Mouse (Mus musculus) gastrocnemius, adult 2 months (tissue): Measurements from ENCODE around the gene Cyp2u1. TPM values are rescaled to one million over a fixed set of nuclear protein-coding genes. Genes with fewer than 3 reads are reported as not detected.

Experiments
- DNase-seq: peaks from one replicate; pipeline ENCODE4 v3.0.0; 2022
- H3K27ac ChIP-seq: fragments of 200-600 bp; 2 replicates; pipeline ENCODE4 v1.8.1; 2022; ENCODE audit warnings: mild to moderate bottlenecking
- H3K4me3 ChIP-seq: fragments of 200-600 bp; 2 replicates; pipeline ENCODE4 v1.8.1; 2022; ENCODE audit warnings: mild to moderate bottlenecking, moderate library complexity
- CTCF ChIP-seq: fragments of 200-600 bp; IDR thresholded peaks from 2 replicates; pipeline ENCODE4 v1.8.1; 2022; ENCODE audit warnings: antibody characterized with exemption, mild to moderate bottlenecking, moderate library complexity
- intact Hi-C: fragments of 180-260 bp; cut with DNase I; formaldehyde crosslinking; loops from one replicate; pipeline ENCODE4 v1.15.1; 2025
- total RNA-seq, 2 experiments: library from RNA; stranded (reverse); gene quantifications; 2 replicates each; pipeline ENCODE4 v1.2.3; 2021

The Cyp2u1 gene
- total RNA-seq, 2 experiments from 2014 or later: 11.3 to 18.8 TPM

DNA sequence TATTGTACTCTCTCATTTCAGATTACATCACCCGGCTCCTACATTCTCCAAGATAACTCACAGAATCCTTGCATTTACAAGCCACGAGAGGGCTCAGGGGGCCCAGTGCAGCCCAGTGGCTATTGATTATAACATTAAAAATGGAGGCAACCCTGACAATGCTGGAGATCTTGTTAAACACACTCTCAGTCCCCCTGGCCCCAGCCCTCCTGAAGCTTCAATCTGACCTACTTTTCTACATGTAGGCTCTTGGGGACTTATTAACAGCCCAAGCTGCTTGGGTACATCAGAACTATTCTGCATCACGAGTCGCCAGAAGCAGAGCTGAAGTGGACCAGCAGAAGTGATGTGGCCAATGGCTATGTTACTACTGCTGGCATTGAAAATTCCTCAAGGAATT lies 23.6 kb upstream of the Cyp2u1 start:
- intact Hi-C loops: no loop called here
- Histone ChIP-seq H3K27ac (no peak overlapping the region), H3K4me3 (no peak overlapping the region)
- no peak for DNase-seq
- no peak for TF ChIP-seq CTCF

DNA sequence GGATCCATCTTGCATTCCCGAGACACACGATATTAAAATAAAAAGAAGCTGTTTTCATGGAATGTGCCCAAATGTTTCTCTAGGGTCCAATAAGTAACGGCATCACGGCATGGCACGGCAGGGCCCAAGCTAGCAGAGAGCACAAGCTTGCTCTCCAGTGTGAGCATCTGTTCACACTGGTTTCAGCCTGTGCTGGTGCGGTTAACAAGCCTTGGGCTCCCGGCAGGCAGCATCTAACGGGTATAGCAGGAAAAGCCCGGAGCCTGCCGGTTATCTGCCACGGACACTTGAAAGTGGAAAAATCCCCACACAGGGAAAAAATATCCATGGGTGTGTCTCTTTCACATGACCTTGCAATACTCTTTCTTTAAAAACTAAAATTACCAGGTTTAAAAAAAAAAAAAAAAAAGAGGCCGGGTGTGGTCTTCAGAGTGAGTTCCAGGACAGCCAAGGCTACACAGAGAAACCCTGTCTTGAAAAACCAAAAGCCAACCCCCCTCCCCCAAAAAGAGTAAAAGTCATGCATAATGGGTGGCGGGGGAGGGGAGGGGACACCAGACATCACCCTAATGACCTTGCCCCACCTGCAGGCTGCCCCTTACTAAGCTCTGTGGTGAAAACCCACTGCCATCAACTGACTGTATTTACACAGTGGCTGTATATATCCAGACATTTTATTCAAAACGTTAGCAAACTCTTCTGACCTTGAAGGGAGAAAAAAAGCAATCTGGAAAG lies 19.2 kb upstream of the Cyp2u1 start:
- intact Hi-C loops: no loop called here
- TF ChIP-seq CTCF: no peak
- H3K27ac ChIP-seq: no peak overlapping the region

DNA sequence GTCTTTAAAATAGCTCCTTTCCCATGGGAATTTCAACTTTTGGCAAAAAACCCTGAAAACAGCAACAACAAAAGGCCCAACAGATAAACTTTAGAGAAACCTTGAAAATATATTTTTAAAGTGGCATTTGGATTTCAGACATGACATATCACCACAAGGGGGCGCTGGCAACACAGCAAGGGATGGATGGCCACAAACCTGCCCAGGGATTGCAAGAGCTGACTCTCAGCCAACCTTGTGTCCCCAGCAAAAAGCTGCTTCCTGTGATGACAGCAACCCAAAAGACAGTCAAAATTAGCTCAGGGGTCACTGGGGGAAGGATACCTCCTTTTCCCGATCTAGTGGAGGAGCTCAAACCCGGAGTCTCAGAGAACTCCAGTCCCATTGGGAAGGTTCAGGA lies 17.2 kb upstream of the Cyp2u1 start:
- DNase-seq: peak; percentile 86
- peak; percentile 95 for TF ChIP-seq CTCF
- Histone ChIP-seq H3K4me3 (no peak overlapping the region), H3K27ac (no peak overlapping the region)
- intact Hi-C loops: loop anchor here (1.0 to 2.0 kb wide), 2 partner anchors 205 to 232 kb away; no protein-coding TSS in a partner anchor

More for the DNA sequence above, 19.2 kb upstream of the Cyp2u1 start:
- H3K4me3 ChIP-seq: no peak overlapping the region
- DNase-seq: no peak

DNA sequence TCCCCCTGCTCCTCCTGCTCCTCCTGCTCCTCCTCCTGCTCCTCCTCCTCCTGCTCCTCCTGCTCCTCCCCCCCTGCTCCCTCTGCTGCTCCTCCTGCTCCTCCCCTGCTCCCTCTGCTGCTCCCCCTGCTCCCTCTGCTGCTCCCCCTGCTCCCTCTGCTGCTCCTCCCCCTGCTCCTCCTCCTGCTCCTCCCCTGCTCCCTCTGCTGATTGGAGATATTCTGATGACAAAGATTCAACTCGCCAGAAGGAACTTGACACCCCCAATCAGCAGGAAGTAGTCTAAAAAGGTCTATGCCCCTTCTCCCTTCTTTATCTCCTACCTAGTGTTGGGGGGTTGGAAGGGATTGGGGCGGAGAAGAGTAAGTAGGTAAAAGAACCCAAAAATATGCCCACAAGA lies 15.2 kb upstream of the Cyp2u1 start:
- Histone ChIP-seq H3K4me3 (no peak overlapping the region), H3K27ac (no peak overlapping the region)
- TF ChIP-seq CTCF: no peak
- no peak for DNase-seq
- intact Hi-C loops: no loop called here

DNA sequence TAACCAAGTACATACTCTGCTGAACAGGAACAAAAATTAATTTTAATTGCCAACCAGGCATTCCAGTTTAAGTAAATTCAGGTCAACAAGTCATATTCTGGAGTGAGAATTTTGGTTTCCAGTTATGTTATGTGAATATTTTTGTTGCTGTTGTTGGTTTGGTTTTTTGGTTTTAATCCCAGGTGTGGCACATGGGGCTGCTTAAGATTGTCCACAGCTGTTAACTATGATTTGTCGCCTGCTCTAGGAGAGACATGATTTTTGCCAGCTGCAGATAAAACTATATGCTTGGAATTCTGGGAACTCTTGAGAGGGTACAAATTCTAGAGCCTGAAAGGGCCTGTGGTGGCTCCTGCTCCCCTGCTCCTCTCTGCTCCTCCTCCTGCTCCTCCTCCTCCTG lies 14.1 kb upstream of the Cyp2u1 start:
- H3K27ac ChIP-seq: no peak overlapping the region
- intact Hi-C loops: no loop called here
- TF ChIP-seq CTCF: no peak
- DNase-seq: no peak
- H3K4me3 ChIP-seq: no peak overlapping the region

DNA sequence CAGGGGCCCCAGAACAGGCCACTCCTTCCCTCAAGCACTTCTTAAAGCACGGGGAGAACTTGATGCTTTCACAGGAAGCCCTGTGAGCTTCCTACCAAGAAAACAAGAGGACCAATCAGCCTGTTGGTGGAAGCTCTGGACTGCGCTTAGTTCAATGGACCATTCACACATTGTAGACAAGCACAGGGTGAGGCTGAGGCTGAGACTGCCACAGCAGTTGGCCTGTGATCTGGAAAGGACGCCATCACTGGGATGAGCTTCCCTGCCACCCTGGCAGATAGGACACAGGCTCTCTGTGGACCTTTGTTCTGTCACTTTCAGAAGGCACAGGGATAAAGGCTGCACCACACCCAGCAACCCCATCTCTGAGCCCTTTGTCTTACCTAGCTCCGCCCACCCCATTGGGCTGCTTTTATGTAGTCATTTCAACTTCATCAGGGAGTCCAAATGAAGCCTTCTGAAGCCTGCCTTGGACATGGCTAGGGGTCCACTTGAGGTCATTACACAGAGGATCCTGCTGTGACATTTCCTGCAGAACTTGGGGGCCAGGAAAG lies 13.0 kb upstream of the Cyp2u1 start:
- intact Hi-C loops: no loop called here
- H3K27ac ChIP-seq: no peak overlapping the region
- H3K4me3 ChIP-seq: no peak overlapping the region
- no peak for DNase-seq
- no peak for TF ChIP-seq CTCF

DNA sequence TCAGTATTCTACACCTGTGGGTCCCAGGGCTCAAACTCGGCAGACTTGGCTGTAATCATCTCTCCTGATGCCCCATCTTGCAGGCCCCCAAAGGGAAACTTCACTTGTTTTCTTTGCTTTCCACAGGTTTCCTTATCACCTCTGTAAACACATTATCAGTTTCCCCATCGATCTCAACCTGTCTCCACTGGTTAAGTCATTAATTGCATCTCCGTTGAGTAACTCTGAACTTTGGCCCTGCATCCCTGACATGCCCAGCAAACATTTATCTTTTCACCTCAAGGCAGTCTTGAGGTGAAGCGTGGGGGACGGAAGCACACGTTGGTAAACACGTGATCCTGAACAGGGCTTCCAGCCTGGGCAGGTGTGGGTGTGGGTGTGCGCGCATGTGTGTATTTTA lies 9.3 kb upstream of the Cyp2u1 start:
- TF ChIP-seq CTCF: no peak
- Histone ChIP-seq H3K4me3 (no peak overlapping the region), H3K27ac (no peak overlapping the region)
- DNase-seq: no peak
- intact Hi-C loops: no loop called here

DNA sequence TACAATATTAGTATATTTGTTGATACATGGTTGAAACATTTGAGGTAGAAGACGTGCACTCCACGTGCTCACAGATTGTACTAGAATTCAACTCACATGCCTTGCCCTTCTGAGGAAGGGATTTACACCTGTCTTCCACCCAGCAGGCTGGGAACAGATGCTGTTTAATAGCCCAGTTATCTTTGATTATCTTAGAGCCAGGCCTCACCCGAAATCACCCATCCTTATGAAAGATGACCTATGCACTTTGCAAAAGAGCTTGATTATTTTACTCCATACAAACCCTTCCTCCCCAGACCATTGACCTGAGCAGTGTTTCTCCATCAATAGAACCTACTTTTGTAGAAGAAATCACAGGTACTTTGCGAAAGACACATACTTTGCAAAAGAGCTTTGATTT lies 7.5 kb upstream of the Cyp2u1 start:
- Histone ChIP-seq H3K27ac (no peak overlapping the region), H3K4me3 (no peak overlapping the region)
- DNase-seq: no peak
- no peak for TF ChIP-seq CTCF
- intact Hi-C loops: no loop called here

DNA sequence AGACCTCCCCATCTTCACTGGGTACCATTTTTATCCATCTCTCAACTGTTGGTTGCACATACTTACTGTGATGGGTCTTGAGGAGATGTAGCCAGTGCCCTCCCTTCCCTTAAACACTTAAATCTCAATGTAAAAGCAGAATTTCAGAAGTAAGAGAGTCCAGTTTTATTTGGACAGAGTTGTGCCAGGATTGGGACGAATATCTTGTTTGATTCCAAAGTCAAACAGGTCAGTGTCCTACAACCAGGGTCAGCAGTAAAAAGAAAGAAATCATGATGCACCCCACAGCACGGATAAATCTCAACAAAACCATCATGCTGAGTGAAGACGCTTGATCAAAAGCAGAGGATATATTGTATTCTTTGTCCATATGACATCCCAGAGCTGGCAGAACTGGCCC lies 4.8 kb upstream of the Cyp2u1 start:
- DNase-seq: no peak
- H3K4me3 ChIP-seq: no peak overlapping the region
- intact Hi-C loops: no loop called here
- TF ChIP-seq CTCF: no peak
- H3K27ac ChIP-seq: no peak overlapping the region

DNA sequence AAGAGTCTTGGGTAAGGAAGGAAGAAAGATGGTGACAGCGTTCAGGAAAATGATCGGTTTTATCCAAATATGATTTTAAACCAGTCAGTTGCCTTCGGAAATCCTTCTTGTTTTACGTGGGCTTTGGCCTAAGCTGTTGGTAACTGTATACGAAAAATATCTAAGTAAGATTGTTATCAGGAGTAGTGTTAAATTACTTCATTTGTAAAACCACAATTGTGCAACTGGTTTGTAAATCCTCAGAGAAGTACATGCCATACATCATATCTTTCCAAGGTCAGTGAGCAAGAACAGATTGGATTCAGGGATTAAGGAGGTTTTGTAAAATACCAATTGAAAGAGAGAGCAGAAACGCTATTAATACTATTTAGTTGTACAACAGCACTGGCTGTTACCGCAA lies 3.2 kb upstream of the Cyp2u1 start:
- no peak for TF ChIP-seq CTCF
- no peak for DNase-seq
- intact Hi-C loops: no loop called here
- Histone ChIP-seq H3K27ac (no peak overlapping the region), H3K4me3 (no peak overlapping the region)

DNA sequence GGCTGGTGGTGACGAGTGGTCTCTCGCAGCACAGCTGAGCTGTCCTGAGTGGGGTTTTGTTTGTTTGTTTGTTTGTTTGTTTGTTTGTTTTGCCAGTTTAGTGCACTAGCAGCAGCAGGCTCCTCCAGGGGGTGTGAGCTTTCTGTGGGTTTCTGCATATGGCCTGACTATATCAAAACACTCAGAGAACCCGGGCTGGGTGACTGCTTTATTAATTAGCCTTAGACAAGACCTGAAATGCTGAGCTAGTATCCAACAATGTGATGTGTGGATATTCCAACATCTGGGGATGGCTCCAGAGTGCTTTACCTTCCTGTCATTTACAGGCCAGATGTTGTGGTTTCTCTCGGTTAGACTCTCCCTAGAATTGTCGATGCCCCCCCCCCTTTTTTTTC lies 290 bp upstream of the Cyp2u1 start:
- H3K4me3 ChIP-seq: peak overlapping the region; percentile 99
- no peak for DNase-seq
- H3K27ac ChIP-seq: peak overlapping the region; percentile 94
- intact Hi-C loops: no loop called here
- TF ChIP-seq CTCF: no peak

DNA sequence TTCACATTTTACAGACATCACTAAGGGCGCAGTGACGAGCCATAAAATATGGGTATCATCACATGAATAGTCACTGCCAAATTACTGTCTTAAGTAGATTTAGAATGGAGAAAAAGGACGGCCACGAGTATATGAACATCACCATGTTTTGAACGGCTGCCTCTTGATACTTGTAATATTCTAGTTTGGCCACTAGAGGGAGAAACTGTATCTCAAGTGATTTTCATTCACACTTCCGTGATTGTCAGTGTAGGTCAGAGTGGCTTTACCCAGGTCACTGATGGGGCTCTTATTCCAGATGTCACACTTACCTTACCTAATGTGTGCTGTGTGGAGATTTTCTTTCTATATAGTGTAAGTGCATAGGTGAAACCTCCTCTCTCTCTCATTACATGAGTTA lies 3.1 kb downstream of the Cyp2u1 start:
- TF ChIP-seq CTCF: peak; percentile 79
- no peak for DNase-seq
- no peak overlapping the region for H3K27ac ChIP-seq
- intact Hi-C loops: loop anchor here (1.0 kb wide), 1 partner anchor 252 kb away; no protein-coding TSS in a partner anchor
- no peak overlapping the region for H3K4me3 ChIP-seq

DNA sequence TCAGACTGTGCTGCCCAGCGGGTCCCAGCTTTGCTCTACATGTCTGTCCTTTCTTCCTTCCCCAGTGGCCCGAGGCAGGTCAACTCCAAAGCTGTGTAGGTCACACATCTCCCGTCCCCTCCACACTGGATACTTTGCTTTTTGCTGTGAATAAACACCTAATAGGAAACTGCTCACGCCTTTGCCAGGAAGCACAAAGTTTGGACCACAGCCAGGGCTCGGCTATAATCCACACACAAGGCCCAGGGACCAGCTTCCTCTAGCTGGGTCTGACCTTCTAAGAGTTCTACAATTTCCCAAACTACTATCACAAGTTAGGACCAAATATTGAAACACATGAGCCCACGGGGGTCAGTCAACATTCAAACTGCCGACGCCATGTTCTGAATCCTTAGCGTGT lies 3.9 kb downstream of the Cyp2u1 start:
- no peak overlapping the region for H3K27ac ChIP-seq
- TF ChIP-seq CTCF: no peak
- no peak for DNase-seq
- H3K4me3 ChIP-seq: no peak overlapping the region
- intact Hi-C loops: no loop called here

DNA sequence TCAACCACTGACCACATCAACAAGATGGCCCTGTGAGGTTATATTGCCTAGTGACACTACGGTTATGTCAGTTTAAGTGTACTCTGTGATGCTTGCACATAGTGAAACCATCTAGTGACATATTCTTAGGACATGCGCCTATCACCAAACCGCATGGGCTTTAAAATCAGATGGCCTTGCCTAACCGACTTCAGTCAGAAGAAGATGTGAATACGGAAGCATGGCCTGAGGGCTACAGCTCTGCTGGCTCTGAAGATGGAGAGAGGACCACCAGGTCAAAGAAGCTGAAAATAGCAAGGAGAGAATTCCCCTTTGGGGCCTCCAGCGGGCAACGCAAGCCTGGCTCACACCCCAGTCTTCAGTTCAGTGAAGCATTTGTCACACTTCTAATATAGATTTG lies 6.1 kb downstream of the Cyp2u1 start:
- Histone ChIP-seq H3K27ac (no peak overlapping the region), H3K4me3 (no peak overlapping the region)
- DNase-seq: no peak
- intact Hi-C loops: no loop called here
- no peak for TF ChIP-seq CTCF
